Mouse (Mus musculus) ES-Bruce4 (cell line): ENCODE data around the gene Actl11. TPM values are rescaled to one million over a fixed set of nuclear protein-coding genes. Genes with fewer than 3 reads are reported as not detected.

ENCODE experiments used
- H3K27ac ChIP-seq: 2 replicates; pipeline ENCODE4 v1.5.1; 2012; ENCODE audit warnings: low read length, inconsistent platforms; ENCODE audit not compliant: insufficient read depth
- H3K27me3 ChIP-seq: 2 replicates; pipeline ENCODE4 v1.6.1; 2012; ENCODE audit warnings: mild to moderate bottlenecking, low read length, inconsistent platforms; ENCODE audit not compliant: control insufficient read depth, poor library complexity, insufficient read depth, severe bottlenecking
- H3K36me3 ChIP-seq: 2 replicates; pipeline ENCODE4 v1.6.1; 2012; ENCODE audit warnings: inconsistent platforms, mild to moderate bottlenecking, low read length, moderate library complexity; ENCODE audit not compliant: control insufficient read depth, poor library complexity, insufficient read depth, severe bottlenecking
- H3K4me1 ChIP-seq: one replicate; pipeline ENCODE4 v1.8.1; 2011; ENCODE audit warnings: low read length; ENCODE audit not compliant: control insufficient read depth, insufficient read depth
- H3K4me3 ChIP-seq: 2 replicates; pipeline ENCODE4 v1.5.1; 2011; ENCODE audit warnings: low read depth, mild to moderate bottlenecking, low read length
- H3K9ac ChIP-seq: 2 replicates; pipeline ENCODE4 v1.6.1; 2012; ENCODE audit warnings: low read depth, mild to moderate bottlenecking, inconsistent platforms; ENCODE audit not compliant: poor library complexity, severe bottlenecking
- H3K9me3 ChIP-seq: replicated peaks from 2 replicates; pipeline ENCODE4 v1.6.1; 2012; ENCODE audit warnings: mild to moderate bottlenecking, low read length, inconsistent platforms; ENCODE audit not compliant: control insufficient read depth, poor library complexity, insufficient read depth, severe bottlenecking
- CTCF ChIP-seq: IDR thresholded peaks from one replicate; pipeline ENCODE4 v1.8.1; 2011; ENCODE audit warnings: low read depth, low read length
- EP300 ChIP-seq: IDR thresholded peaks from 2 replicates; pipeline ENCODE4 v1.6.1; 2011; ENCODE audit warnings: low read depth, low read length; ENCODE audit not compliant: insufficient read depth
- POLR2A ChIP-seq: IDR thresholded peaks from one replicate; pipeline ENCODE4 v1.8.1; 2011; ENCODE audit warnings: low read length; ENCODE audit not compliant: insufficient read depth
- polyA plus RNA-seq: library from polyadenylated mRNA; stranded (reverse); fragments of >200 nt; gene quantifications from 2 replicates; pipeline ENCODE4 v1.2.4, GENCODE M21; 2011; ENCODE audit warnings: low read depth; ENCODE audit not compliant: missing spikeins, insufficient read depth, insufficient read length

The Actl11 gene
- polyA plus RNA-seq, 1 experiment = not detected

GRCm38 (mm10) chr9:107936215-107936822 is 8.1 kb downstream of the Actl11 start:
- Histone ChIP-seq H3K4me3 (peak overlapping the region; percentile 69), H3K9ac (peak overlapping the region; percentile 56), H3K9me3 (no peaks in the 10 kb centered on the region), H3K4me1 (no peaks in the 10 kb centered on the region), H3K27ac (no peak overlapping the region), H3K27me3 (no peaks in the 10 kb centered on the region), H3K36me3 (no peaks in the 10 kb centered on the region)
- no peak for TF ChIP-seq CTCF
- 0 out of 2 replicates have a peak, but pooled peaks have one; percentile 23 for TF ChIP-seq EP300

GRCm38 (mm10) chr9:107936831-107937230 is 8.6 kb downstream of the Actl11 start:
- Histone ChIP-seq H3K9me3 (no peaks in the 10 kb centered on the region), H3K4me1 (no peaks in the 10 kb centered on the region), H3K9ac (no peak overlapping the region), H3K27me3 (no peaks in the 10 kb centered on the region), H3K36me3 (no peaks in the 10 kb centered on the region), H3K4me3 (peak overlapping the region; percentile 39), H3K27ac (no peak overlapping the region)
- no peak for TF ChIP-seq CTCF
- no peak for TF ChIP-seq POLR2A
- no peak for TF ChIP-seq EP300

GRCm38 (mm10) chr9:107947241-107948194 is 19.2 kb downstream of the Actl11 start:
- no peak overlapping the region for H3K27ac ChIP-seq
- no peaks in the 10 kb centered on the region for H3K9me3 ChIP-seq
- TF ChIP-seq POLR2A (no peak), CTCF (no peak), EP300 (no peak)
- no peaks in the 10 kb centered on the region for H3K4me1 ChIP-seq
- no peak overlapping the region for H3K4me3 ChIP-seq
- no peak overlapping the region for H3K9ac ChIP-seq
- H3K36me3 ChIP-seq = no peaks in the 10 kb centered on the region
- no peaks in the 10 kb centered on the region for H3K27me3 ChIP-seq

- H3K9me3 ChIP-seq = no peaks in the 10 kb centered on the region
- no peak for TF ChIP-seq EP300
- no peak for TF ChIP-seq POLR2A
- no peak for TF ChIP-seq CTCF
- no peak overlapping the region for H3K27ac ChIP-seq
- no peak overlapping the region for H3K4me3 ChIP-seq
- no peaks in the 10 kb centered on the region for H3K27me3 ChIP-seq
- no peaks in the 10 kb centered on the region for H3K36me3 ChIP-seq
- no peaks in the 10 kb centered on the region for H3K4me1 ChIP-seq
- no peak overlapping the region for H3K9ac ChIP-seq
Observed at GRCm38 (mm10) chr9:107949184-107949921, 21.1 kb downstream of the Actl11 start.

GRCm38 (mm10) chr9:107949922-107950235 is 21.6 kb downstream of the Actl11 start, which contains the start of gene Traip:
Traip (plus strand) TSS chr9:107950136.
- Histone ChIP-seq H3K27ac (no peak within 1 kb of the TSS), H3K4me3 (peak within 1 kb of the TSS; percentile 64), H3K36me3 (no peaks in the 10 kb centered on the region), H3K27me3 (no peaks in the 10 kb centered on the region), H3K9ac (peak within 1 kb of the TSS; percentile 11; the same call in 1 of the 2 replicates), H3K4me1 (no peaks in the 10 kb centered on the region), H3K9me3 (no peaks in the 10 kb centered on the region)
- TF ChIP-seq EP300 (no peak), POLR2A (no peak), CTCF (no peak)
